Mouse (Mus musculus): ENCODE results near the gene Pdcd4.

Gene Pdcd4

DNA sequence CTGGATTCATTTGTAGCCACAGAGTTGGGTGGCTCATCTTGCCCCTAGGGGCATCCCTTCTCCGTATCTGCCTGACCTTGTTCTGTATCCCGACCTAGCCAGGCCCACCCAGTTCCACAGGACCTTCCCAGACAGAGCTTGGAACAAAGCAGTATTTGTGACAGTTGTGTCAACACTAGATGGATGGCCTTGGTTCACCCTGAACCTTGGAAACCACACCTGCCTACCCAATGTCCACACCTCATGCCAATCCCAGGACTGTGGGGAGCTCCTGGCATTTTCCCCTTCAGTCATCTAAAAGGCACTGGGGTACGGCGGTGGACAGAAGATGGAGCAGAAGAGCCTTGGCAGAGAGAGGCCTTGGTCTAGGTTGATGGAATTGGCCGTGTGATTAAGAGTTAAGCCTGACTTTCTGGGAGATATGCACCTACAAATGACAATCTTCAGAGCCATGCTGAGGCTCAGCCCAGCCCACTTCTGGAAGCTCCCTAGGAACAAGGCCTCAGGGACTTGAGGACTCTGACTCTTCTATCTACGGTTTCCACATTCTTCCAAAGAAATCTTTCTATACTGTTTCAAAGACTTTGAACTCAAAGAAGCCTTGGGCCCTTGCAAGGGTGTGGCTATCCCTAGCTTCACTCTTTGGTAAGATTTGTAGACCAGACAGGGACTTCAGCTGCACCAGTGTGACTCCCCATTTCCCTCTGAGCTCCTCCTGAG is 18.9 kb upstream of the Pdcd4 start:
- DNase-seq = no peak

DNA sequence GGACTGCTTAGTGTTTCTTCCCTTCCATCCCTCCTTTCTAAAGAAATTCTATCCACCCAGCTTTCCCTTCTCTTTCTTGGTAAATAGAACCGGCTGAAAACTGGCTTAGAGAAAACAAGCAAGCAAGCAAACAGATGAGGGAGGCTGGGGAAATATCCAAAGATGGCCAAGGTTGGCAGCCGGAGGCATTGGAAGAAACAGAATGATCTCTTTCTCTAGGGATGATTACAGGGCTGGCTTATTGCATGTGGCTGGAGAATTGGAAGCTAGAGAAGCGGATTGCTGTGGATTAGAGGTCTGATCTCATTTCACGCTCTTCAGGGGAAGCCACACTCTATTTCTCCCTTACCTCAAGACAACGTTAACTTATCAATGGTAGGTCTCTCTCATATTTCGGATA is 16.8 kb upstream of the Pdcd4 start:
- DNase-seq = no peak

DNA sequence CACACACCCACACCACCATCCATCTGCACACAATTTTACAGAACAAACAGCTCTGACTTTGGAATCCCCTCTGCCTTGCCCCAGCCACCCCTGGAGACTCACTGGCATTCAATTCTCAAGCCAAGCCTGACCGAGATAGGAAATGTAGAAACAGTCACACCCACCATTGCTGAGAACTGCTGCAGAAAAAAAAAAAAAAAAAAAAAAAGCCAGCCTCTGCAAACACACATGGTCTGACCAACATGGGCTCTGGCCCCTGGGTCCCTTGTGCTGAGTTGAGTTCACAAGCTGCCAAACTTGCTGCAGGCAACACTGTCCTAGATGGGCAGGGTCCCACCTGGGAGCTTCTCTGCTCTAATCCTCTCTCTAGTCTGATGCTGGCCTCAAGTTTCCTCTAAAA is 14.3 kb upstream of the Pdcd4 start:
- DNase-seq = no peak

DNA sequence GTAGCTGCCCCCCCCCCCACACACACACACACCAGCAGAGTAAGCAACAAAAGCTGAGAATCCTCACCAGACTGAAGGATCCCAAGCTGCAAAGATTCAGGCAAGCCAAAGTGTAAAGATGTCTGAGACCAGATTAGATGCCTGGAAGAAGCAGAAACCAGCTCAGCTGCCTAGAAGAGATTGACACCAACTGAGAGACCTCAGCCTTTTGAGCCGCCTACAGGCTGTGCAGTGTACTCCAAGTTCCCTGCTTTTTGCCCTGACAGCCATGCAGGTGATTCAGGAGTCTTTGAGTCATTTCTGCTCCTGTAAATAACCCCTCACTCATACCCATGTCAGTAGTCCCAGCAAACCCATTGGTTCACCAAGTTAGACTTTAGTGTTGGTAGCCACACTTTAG is 11.6 kb upstream of the Pdcd4 start:
- DNase-seq = no peak

DNA sequence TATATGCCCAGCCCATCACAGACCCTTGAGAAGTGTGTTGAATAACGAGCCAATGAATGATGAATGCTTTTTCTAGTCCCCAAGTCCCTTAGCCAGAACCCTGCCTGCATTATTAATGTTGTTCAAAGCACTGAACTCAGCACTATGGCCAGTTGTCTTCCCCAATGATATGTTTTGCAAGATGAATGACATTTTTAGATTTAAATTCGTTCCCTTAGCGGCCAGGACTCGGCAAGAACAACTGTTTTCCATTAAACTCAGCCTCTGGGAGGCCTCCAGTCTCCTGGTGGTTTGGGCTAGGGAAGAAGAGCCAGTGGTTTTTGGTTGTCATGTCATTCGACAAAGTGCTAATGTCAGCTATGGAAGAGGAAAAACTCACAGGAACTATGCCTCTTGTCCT is 10.2 kb upstream of the Pdcd4 start:
- no peak for DNase-seq

DNA sequence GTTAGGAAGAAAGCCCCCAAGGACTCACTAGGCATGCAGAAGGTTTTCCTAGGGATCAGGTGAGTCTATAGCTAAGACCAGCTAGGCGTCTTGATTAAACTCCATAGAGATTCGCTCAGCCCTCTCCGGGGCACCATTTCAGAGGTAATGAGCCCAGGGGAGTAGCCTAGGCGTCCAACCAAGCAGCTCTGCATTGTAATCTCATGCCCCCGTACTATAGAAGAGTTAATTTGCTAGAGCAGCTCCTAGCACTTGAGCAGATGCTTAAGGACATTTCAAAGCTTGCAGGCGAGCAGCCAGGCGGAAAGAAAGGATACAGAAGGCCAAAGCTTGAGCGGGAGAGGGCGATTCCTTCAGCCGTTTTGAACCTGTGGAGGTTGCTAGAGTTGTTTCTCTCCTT is 6.6 kb upstream of the Pdcd4 start:
- no peak for DNase-seq

DNA sequence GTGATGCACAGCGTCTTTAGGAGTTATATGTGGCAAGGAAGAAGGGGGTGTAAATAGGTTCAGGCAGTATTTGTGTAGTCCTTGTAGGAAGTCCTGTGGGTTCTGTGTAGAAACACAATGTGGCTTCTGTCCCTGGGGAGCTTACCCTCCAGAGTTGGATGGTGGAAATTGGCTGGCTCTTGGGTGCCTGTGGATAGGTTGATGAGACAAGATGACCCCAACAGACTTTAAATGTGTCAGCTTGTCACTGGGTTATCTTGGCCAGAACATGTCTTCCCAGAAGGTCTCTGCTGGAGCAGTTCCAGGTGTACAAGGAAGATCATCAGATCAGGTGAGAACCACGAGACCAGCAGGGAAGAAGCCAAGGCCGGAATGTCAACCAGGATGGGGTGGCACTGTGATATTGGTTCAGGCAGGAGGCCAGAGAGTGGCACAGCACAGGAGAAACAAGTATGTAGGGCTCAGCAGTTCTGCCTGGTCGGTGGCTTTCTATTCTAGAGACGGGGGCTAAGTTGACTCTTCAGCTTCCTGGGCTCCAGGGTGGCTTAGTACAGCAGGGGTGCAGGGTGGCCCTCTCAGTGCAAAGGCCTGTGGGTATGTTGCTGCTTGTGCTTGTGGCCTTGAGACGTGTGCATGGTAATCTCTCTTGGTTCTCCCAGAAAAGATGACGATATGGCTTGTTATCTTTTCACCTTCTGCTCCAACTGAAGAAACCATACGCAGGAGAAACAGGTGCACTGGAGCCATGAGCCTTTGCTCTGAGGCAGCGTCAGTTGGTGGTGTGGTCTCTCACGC is 5.3 kb upstream of the Pdcd4 start:
- peak; percentile 40 for DNase-seq

DNA sequence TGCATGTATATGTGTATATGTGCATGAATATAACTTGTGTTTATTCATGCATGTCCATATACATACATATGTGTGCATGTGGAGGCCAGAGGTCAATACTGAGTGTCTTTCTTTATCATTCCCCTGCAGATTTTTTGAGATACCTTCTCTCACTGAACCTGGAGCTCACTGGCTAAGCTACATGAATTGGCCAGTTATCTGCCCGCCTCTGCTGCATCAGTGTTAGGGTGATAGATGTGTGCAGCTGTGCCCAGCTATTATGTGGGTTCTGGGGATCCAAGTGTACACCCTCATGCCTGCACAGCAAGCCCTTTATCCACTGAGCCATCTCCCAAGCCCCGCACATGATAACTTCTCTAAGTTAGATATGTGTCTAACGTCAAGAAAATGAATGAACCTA is 4.2 kb upstream of the Pdcd4 start:
- no peak for DNase-seq

DNA sequence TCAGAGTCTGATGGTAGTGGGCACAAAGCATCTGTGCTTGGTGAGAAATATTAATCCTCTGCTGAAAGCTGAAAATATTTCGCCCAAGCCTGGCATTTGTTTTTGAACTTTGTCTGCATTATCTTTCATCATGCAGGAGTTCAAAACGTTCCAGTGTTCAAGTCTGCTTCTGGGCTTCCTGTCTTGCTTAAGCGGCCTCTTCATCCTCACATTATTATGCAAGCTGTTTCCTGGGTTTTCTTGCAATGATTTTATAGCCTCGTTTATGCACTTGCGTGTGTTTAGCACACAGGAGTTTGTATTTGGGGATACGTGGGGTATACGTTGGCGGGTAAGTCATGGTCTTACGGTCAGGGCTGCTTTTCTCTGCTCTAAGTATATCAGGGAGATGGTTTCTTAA is 3.7 kb upstream of the Pdcd4 start:
- DNase-seq = no peak

DNA sequence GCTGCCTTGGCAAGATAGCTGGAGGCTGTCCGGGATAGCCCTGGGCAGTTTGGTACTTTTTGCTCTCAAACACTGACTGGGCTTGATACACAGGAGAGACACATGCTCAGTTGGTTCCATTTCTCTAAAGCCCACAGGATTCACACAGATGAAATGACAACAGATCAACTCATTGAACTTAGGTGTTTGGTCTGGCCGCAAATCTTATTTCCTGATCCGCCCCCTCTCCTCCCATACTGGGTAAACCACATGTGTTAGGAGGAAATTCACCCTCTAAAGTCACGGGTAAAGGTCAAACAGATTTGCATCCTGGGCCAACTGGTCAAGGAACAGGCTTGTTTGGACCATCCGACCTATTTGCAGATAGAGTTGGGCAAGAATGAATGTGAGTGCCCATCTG is 2.5 kb upstream of the Pdcd4 start:
- no peak for DNase-seq

DNA sequence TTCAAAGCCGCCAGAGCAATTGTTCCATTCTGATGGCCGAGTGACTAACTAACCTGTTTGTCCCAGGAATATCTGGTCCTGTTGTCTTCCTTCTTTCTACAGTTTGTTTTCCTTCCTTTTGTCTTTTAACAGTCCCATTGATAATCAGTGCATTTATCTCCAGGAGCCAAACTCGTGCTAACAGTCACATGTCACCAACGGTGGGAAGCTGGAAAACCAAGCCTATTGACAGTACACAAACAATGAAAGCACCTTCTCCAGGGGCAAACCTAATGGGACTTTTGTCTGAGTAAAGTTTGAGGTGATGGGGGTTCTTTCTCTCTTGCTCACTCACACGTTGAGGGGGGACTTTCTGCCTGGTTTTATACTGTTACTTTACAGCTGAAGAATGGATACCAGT is 1.8 kb upstream of the Pdcd4 start:
- no peak for DNase-seq

DNA sequence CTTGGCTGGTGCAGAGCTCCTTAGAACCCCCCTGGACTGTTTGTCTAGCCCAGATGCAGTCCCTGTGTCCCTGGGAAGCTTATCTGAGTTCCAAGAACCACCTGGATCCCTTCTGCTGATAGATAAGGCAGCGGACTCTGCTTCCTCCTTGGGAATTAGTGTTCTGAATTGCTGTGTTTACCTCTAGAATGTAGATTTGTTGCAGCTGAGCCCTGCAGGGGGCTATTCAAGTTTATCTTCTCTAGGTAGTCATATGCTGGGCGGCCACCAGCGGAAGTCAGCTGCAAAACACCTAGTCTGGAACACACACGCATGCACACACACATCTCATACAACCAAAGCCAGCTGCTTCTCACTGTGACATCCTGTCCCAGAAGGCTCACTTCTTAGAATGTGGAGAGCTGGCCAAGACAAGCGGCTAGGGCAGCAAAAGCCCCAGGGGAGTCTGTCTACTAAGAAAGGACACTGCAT is 1.2 kb upstream of the Pdcd4 start:
- DNase-seq = no peak

DNA sequence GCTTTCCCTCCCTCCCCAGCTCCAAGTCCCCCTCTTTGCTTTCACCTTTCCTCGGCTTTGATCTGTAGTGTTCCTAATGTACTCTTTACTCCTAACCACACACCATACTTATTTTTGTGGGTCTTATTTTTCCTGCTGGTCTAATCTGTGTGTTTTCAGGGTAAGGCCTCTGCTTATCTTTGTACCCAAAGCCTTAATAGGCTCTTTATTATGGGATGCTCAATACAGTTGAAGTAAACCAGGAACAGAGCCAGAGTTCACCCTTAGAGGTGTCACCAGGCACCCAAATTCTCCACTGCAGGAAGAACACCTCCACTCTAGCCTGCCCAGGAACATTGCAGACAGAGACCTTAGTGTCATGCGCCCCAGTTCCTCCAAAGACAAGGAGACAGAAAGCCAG is 462 bp upstream of the Pdcd4 start:
- no peak for DNase-seq

DNA sequence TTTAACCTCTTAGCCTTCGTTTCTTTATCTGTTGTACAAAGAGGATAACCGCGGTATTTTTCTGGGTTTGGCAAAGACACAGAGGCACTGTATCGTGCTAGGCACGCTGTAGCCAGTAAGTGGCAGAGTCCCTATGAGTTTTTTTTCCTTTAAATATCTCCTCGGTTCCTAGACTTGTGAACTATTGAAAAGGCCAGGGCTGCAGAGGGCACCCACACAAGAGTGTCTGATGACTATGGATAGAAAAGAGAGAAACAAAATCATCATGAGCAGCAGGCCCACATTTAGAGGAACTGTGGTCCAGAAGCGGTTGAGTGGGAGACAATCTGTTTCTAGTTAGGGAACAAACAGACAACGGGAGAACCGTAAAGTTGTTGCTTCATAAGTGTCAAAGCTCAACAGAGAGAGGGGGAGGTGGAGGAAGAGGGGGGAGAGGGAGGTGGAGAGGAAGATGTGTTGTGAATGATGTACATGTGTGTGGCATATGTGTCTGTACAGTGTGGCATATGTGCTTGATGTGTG is 868 bp downstream of the Pdcd4 start:
- no peak for DNase-seq

DNA sequence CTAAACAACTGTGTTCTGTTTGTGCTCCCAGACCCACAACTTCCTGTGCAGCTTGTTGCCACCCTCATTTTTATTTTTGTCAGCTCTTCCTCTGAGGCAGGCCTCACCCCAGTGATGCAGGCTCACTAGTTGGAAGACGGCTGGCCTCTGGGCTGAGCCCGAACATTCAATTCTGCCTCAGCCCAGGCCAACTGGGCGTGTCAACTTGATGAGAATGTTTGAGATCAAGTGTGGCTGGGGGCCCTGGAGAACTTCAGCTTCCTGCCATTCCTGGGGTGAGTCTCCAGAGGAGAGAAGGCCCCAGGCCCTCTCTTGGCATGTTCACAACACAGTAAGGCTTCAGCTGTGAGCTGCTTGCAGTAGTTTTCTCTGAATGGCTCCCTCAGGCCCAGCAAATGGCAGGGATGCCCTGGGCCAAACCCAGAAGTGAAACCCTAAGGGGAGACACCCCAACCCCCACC is 1.7 kb downstream of the Pdcd4 start:
- DNase-seq = no peak

DNA sequence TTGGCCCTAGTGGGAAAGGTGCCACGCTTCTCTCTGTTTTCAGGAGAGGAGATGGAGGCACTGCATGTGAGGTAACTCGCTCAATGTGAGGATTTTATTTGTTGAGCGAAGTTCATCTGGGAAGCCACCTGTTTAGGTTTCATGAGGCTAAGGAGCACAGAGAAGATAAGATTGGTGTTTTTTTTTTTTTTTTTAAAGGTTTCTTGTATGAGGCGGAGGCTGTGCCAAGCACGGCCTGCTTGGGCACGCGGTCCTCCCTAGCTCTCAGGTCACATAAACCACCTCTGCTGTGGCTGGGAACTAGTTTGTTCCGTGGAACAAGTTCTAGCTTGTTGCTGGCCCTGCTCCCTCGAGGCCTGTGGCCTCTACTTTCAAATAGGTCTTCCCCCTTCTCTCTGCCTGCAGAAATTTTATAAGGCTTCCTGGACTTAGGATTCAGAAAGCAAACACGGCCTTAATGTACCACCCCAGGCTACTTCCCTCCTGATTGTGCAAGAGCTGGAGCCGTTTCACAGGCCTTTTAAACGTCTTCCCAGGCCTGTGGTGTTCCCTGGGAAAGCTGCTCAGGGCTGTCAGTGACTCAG is 2.6 kb downstream of the Pdcd4 start:
- DNase-seq = no peak

DNA sequence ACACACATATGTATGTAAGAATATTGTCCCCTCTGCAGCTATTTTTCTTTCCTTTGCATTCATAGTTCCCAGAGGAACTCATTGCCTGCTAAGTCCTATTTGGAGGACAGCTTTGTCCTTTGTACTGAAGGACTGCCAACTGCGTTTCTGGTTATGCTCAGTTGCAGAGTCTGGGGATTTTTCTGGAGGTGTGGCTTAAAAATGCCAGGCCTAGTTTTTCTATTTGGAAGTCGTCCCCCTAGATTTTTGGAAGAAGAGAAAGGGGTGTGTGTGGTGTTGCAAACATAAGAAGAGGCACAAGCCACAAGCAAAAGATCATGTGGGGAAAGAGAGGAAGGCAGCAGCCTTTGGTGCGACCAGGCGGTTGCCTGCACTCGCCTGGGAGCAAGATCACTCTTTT is 6.0 kb downstream of the Pdcd4 start:
- DNase-seq = no peak

DNA sequence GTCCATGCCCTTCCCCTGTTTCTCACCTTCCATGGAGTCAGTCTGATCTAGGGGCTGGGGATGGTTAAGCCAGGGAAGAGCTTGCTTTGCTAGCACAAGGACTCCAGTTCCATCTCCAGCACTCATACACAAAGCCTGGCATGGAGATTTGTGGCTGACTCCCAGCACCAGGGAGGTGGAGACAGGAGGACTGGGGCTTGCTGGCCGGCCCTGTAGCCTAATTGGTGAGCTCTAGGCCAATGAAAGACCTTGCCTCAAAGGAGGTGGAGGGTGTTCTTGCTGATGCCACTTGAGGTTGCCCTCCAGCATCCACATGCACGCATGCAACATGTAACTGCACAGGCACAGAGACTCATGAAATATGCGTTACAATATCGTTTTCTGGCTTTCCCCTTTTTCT is 6.5 kb downstream of the Pdcd4 start:
- DNase-seq = no peak

DNA sequence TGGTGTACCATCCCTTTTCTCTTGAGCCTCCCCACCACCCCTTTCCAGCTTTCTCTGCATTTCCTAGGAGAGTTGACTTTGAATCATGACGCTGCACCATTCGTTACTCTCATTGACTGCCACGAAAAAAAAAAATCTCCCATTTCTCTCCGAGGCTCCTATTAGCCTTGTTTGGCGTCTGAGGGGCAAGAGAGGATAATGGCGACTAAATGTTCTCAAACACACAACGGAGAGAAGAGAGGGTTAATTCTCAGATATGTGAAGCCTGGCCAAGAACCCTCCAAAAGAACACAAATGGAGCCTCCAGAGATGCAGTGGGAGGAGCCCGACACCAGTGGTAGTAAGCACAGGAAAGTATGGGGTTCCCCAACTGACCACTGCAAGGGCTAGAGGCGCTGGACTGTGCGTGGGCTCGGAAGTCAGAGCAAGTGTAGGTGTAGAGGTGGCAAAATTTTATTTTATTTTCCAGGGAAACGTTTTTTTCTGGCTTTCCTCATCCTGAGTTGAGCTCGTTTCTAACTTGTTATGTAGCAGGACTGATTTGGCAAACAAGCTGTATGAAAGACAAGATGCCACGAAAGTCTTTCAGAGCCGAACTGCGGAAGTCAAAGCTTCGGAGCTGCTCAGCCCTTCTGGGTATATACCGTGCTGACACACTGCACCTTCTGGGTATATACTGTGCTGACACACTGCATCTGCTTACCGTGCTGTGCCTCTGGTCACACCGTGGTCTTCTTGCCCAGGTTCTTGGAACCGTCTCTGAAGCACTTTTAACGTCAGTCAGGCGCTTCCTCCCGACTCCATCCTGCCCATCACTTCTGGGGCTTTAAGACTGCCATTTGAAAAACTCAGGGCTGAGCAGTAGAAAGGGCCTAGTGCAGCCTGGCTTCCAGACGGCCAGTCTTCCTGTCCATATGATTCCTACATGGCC is 7.2 kb downstream of the Pdcd4 start:
- DNase-seq = no peak

DNA sequence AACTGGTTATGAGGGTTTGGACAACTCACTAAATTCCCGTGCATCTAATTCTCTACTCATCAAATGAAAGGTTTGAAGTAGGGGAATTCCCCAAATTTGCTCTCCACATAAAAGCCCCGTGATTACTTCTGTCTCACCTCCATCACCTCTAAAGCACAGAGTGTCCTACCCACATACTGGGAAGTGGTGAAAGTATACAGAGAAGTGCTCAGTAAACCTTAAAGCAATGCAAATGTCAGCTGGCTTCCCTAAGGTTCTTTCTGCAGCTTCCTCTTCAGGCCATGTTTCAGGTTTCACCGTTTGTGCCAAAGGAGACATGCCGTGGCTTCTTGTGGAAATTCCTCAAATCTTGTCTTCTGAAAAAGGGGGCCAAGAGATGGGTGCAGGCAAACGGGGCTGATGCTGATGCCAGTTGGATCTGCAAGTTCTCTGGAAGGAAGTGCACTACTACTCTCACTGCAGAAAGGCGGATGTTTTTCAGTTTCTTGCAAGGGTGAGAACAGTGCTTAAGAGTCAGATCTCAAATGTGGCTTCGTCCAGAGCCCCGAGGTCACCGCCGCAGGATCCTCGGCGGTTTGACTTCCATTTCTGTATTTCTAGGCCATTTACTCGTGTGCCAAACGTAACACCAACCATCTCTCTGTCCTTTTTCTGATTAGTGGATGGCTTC is 8.0 kb downstream of the Pdcd4 start:
- no peak for DNase-seq

DNA sequence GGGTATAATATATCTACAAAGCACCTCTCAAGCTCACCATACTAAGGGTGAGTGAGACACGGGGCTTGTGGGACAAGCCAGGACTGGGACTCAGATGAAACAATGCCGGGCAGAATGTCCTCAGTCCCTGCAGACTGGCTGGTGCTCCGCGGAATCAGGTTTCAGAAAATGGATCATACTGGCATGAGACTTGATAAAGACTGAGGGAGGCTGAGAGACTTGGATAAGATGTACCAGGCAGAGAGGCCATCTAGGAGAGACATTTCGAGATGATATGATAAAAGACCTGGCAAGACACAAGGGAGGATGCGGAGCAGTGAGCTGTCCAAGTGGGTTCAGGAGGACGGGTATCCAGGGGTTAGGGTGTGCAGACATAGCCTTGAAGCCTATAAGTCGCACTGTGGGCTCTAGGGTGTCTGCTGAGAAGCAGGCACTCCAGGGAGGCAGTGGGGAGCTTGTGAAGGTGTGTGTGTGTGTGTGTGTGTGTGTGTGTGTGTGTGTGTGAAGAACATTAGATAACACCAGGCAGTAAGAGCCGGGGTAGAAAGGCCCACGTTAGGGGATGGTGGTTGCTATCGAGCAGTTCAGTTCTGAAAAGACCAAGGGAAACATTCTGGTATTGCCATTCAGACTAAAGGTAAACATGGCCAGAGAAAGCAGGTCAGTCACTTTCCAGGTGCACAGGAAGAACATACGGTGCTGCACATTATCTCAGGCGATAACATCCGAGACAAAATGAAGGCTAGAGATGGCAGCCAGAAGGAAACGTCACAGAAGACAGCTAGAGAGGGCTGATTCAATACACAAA is 10.1 kb downstream of the Pdcd4 start:
- peak; percentile 43 for DNase-seq

Data from cerebellum, adult 11-12 months (tissue).